Mouse (Mus musculus): Measurements from ENCODE around the gene Cdk18. TPM values are rescaled to one million over a fixed set of nuclear protein-coding genes. Genes with fewer than 3 reads are reported as not detected.

Cdk18 gene
- total RNA-seq, 1 experiment: 9.6 TPM

DNA sequence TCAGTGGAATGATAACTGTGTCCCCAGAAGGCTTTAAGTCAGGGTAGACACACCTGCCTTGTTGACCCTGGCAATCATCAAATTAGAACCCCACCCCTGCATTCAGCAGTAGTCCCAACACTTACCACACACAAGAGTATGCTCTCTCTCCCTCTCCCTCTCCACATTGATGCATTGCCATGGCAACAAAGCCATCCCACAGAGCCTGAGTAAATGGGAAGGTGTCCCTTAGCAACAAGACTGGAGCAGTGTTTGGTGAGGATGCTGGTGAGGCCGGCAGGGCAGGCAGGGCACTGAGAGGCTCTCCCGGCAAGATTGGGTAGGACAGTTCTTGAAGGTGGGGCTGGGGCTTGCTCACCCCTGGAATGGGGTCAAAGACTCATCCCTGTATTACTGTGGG, 4.7 kb upstream of the Cdk18 start:
- Histone ChIP-seq H3K9me3 (ENCODE audit: control insufficient read depth, insufficient read depth, low read depth, low read length) (no peaks in the 10 kb centered on the region), H3K4me1 (ENCODE audit: control insufficient read depth in 2 of 2, insufficient read depth in 2 of 2, low read length in 2 of 2, poor library complexity in 1 of 2) (peaks cover 0 to 4% of the 10 kb centered on the region in 2 experiments; a peak in 3 of 4 replicates), H3K9ac (ENCODE audit: insufficient read depth, low read depth, low read length, poor library complexity, severe bottlenecking) (no peak overlapping the region), H3K4me3 (ENCODE audit: insufficient read depth in 1 of 2, low read depth in 1 of 2, low read length in 2 of 2, poor library complexity in 1 of 2, severe bottlenecking in 1 of 2) (no peak overlapping the region), H3K27ac (ENCODE audit: insufficient read depth, low read depth, low read length, poor library complexity, severe bottlenecking) (no peak overlapping the region), H3K36me3 (ENCODE audit: control insufficient read depth, insufficient read depth, low read length, poor library complexity, severe bottlenecking) (no peaks in the 10 kb centered on the region)
- TF ChIP-seq MAFK (IDR thresholded peaks at IDR 0.05; ENCODE audit: insufficient read depth, low read depth, low read length): no peak
- TF ChIP-seq CHD2 (IDR thresholded peaks at IDR 0.05; ENCODE audit: low read depth, low read length): no peak
- TF ChIP-seq HCFC1 (IDR thresholded peaks at IDR 0.05; ENCODE audit: borderline replicate concordance, insufficient read depth, low read length): no peak
- TF ChIP-seq ZNF384 (IDR thresholded peaks at IDR 0.05; ENCODE audit: low read depth, low read length): no peak
- no peak for TF ChIP-seq ZC3H11A (IDR thresholded peaks at IDR 0.05; ENCODE audit: borderline replicate concordance, low read depth, low read length)
- no peak for DNase-seq (ENCODE audit: low read depth, low spot score)
- in situ Hi-C loops (cut with MboI; ENCODE audit: low sequenced_read_pairs in 2 of 2, unreplicated experiment in 2 of 2): no loop called here

DNA sequence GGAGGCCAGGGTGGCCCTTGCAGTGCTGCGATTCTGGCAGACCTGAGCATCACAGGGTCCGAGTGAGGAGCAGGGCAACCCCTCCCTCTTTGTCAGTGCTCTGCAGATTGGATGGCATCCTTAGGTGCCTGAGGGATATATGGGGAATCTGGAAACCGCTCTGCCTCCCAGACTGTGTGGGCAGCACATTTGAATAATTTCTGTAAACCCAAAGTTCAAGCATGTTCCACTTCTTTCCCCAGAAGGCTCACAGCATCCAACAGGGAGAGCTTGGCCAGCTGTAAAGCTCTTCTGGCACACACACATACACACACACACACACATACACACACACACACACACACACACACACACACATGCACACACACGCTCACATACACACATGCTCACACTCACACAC, 4.2 kb upstream of the Cdk18 start:
- in situ Hi-C loops (cut with MboI; ENCODE audit: low sequenced_read_pairs in 2 of 2, unreplicated experiment in 2 of 2): no loop called here
- Histone ChIP-seq H3K27ac (ENCODE audit: insufficient read depth, low read depth, low read length, poor library complexity, severe bottlenecking) (no peak overlapping the region), H3K36me3 (ENCODE audit: control insufficient read depth, insufficient read depth, low read length, poor library complexity, severe bottlenecking) (no peaks in the 10 kb centered on the region), H3K4me3 (ENCODE audit: insufficient read depth in 1 of 2, low read depth in 1 of 2, low read length in 2 of 2, poor library complexity in 1 of 2, severe bottlenecking in 1 of 2) (no peak overlapping the region), H3K4me1 (ENCODE audit: control insufficient read depth in 2 of 2, insufficient read depth in 2 of 2, low read length in 2 of 2, poor library complexity in 1 of 2) (peaks cover 0 to 4% of the 10 kb centered on the region in 2 experiments; a peak in 3 of 4 replicates), H3K9ac (ENCODE audit: insufficient read depth, low read depth, low read length, poor library complexity, severe bottlenecking) (no peak overlapping the region), H3K9me3 (ENCODE audit: control insufficient read depth, insufficient read depth, low read depth, low read length) (no peaks in the 10 kb centered on the region)
- TF ChIP-seq ZC3H11A (IDR thresholded peaks at IDR 0.05; ENCODE audit: borderline replicate concordance, low read depth, low read length): no peak
- no peak for TF ChIP-seq MAFK (IDR thresholded peaks at IDR 0.05; ENCODE audit: insufficient read depth, low read depth, low read length)
- no peak for TF ChIP-seq ZNF384 (IDR thresholded peaks at IDR 0.05; ENCODE audit: low read depth, low read length)
- no peak for TF ChIP-seq HCFC1 (IDR thresholded peaks at IDR 0.05; ENCODE audit: borderline replicate concordance, insufficient read depth, low read length)
- TF ChIP-seq CHD2 (IDR thresholded peaks at IDR 0.05; ENCODE audit: low read depth, low read length): no peak
- DNase-seq (ENCODE audit: low read depth, low spot score): no peak

DNA sequence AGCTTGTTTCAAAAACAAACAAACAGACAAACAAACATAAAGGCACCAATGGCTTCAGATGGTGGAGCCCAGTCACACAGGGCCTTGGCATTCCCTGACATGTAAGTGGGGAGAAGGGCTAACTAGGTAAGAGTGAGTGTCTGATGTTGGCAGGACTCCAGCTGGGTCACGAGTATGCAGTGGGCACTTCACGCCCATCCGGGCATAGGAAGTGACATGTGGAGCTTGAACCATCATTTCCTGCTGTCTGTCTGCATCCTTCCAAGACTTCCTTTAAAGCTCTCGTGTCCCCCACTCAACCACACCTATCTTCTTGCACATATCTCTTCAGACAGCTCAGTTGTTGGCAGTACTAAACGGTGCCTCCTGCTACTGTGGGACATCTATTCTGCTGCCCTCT, 3.6 kb upstream of the Cdk18 start:
- H3K9ac ChIP-seq (ENCODE audit: insufficient read depth, low read depth, low read length, poor library complexity, severe bottlenecking): no peak overlapping the region
- in situ Hi-C loops (cut with MboI; ENCODE audit: low sequenced_read_pairs in 2 of 2, unreplicated experiment in 2 of 2): no loop called here
- H3K4me1 ChIP-seq (ENCODE audit: control insufficient read depth in 2 of 2, insufficient read depth in 2 of 2, low read length in 2 of 2, poor library complexity in 1 of 2): peaks cover 0 to 8% of the 10 kb centered on the region in 2 experiments; a peak in 3 of 4 replicates
- H3K36me3 ChIP-seq (ENCODE audit: control insufficient read depth, insufficient read depth, low read length, poor library complexity, severe bottlenecking): no peaks in the 10 kb centered on the region
- H3K27ac ChIP-seq (ENCODE audit: insufficient read depth, low read depth, low read length, poor library complexity, severe bottlenecking): no peak overlapping the region
- DNase-seq (ENCODE audit: low read depth, low spot score): no peak
- H3K4me3 ChIP-seq (ENCODE audit: insufficient read depth in 1 of 2, low read depth in 1 of 2, low read length in 2 of 2, poor library complexity in 1 of 2, severe bottlenecking in 1 of 2): no peak overlapping the region
- TF ChIP-seq CHD2 (IDR thresholded peaks at IDR 0.05; ENCODE audit: low read depth, low read length): no peak
- no peak for TF ChIP-seq MAFK (IDR thresholded peaks at IDR 0.05; ENCODE audit: insufficient read depth, low read depth, low read length)
- TF ChIP-seq ZC3H11A (IDR thresholded peaks at IDR 0.05; ENCODE audit: borderline replicate concordance, low read depth, low read length): no peak
- no peak for TF ChIP-seq ZNF384 (IDR thresholded peaks at IDR 0.05; ENCODE audit: low read depth, low read length)
- TF ChIP-seq HCFC1 (IDR thresholded peaks at IDR 0.05; ENCODE audit: borderline replicate concordance, insufficient read depth, low read length): no peak
- no peaks in the 10 kb centered on the region for H3K9me3 ChIP-seq (ENCODE audit: control insufficient read depth, insufficient read depth, low read depth, low read length)

DNA sequence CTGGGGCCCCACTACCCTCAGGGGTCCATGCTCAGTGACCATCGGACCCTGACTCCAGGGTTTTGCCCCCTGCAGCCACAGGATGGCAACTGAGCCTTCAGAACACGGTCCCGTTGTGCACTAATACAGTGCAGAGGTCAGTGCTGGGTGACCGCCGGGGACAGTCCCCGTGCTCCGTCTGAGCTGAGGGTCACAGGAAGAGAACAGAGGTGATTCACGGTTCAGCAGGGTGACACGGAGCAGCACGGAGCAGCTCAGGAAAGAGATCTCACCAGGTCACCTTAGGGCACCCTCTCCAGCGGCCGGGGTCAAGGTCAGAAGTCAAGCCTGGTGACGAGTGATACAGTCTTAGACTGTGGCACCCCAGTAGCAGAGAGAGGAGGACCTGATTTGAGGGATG, 2.3 kb upstream of the Cdk18 start:
- Histone ChIP-seq H3K27ac (ENCODE audit: insufficient read depth, low read depth, low read length, poor library complexity, severe bottlenecking) (no peak overlapping the region), H3K4me1 (ENCODE audit: control insufficient read depth in 2 of 2, insufficient read depth in 2 of 2, low read length in 2 of 2, poor library complexity in 1 of 2) (peaks cover 0 to 9% of the 10 kb centered on the region in 2 experiments; a peak in 3 of 4 replicates), H3K9me3 (ENCODE audit: control insufficient read depth, insufficient read depth, low read depth, low read length) (no peaks in the 10 kb centered on the region), H3K9ac (ENCODE audit: insufficient read depth, low read depth, low read length, poor library complexity, severe bottlenecking) (no peak overlapping the region), H3K36me3 (ENCODE audit: control insufficient read depth, insufficient read depth, low read length, poor library complexity, severe bottlenecking) (no peaks in the 10 kb centered on the region), H3K4me3 (ENCODE audit: insufficient read depth in 1 of 2, low read depth in 1 of 2, low read length in 2 of 2, poor library complexity in 1 of 2, severe bottlenecking in 1 of 2) (no peak overlapping the region)
- no peak for TF ChIP-seq HCFC1 (IDR thresholded peaks at IDR 0.05; ENCODE audit: borderline replicate concordance, insufficient read depth, low read length)
- no peak for TF ChIP-seq ZNF384 (IDR thresholded peaks at IDR 0.05; ENCODE audit: low read depth, low read length)
- TF ChIP-seq MAFK (IDR thresholded peaks at IDR 0.05; ENCODE audit: insufficient read depth, low read depth, low read length): no peak
- TF ChIP-seq ZC3H11A (IDR thresholded peaks at IDR 0.05; ENCODE audit: borderline replicate concordance, low read depth, low read length): no peak
- no peak for TF ChIP-seq CHD2 (IDR thresholded peaks at IDR 0.05; ENCODE audit: low read depth, low read length)
- in situ Hi-C loops (cut with MboI; ENCODE audit: low sequenced_read_pairs in 2 of 2, unreplicated experiment in 2 of 2): no loop called here
- no peak for DNase-seq (ENCODE audit: low read depth, low spot score)

DNA sequence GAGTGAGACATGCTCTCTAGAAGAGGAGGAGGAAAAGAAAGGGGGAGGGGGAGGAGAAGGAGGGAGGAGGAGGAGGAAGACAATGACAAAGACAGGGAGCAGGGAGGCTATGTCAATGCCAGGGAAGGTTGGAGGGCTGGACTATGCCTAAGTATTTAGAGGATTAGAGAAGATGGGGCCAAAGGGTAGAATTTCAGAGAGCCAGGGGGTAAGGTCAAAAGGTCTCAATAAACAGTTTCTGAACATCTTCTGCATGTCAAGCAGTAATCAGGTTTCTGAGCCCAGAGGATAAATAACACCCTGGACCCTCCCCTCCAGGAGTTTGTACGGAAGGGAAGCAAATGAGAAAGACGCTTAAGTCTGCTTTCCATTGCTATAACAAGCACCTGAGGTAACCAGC, 1.7 kb upstream of the Cdk18 start:
- Histone ChIP-seq H3K36me3 (ENCODE audit: control insufficient read depth, insufficient read depth, low read length, poor library complexity, severe bottlenecking) (no peaks in the 10 kb centered on the region), H3K27ac (ENCODE audit: insufficient read depth, low read depth, low read length, poor library complexity, severe bottlenecking) (no peak overlapping the region), H3K4me1 (ENCODE audit: control insufficient read depth in 2 of 2, insufficient read depth in 2 of 2, low read length in 2 of 2, poor library complexity in 1 of 2) (peaks cover 0 to 11% of the 10 kb centered on the region in 2 experiments; a peak in 3 of 4 replicates), H3K4me3 (ENCODE audit: insufficient read depth in 1 of 2, low read depth in 1 of 2, low read length in 2 of 2, poor library complexity in 1 of 2, severe bottlenecking in 1 of 2) (no peak overlapping the region), H3K9me3 (ENCODE audit: control insufficient read depth, insufficient read depth, low read depth, low read length) (no peaks in the 10 kb centered on the region), H3K9ac (ENCODE audit: insufficient read depth, low read depth, low read length, poor library complexity, severe bottlenecking) (no peak overlapping the region)
- DNase-seq (ENCODE audit: low read depth, low spot score): no peak
- TF ChIP-seq CHD2 (IDR thresholded peaks at IDR 0.05; ENCODE audit: low read depth, low read length) (no peak), MAFK (IDR thresholded peaks at IDR 0.05; ENCODE audit: insufficient read depth, low read depth, low read length) (no peak), ZC3H11A (IDR thresholded peaks at IDR 0.05; ENCODE audit: borderline replicate concordance, low read depth, low read length) (no peak), HCFC1 (IDR thresholded peaks at IDR 0.05; ENCODE audit: borderline replicate concordance, insufficient read depth, low read length) (no peak), ZNF384 (IDR thresholded peaks at IDR 0.05; ENCODE audit: low read depth, low read length) (no peak)
- in situ Hi-C loops (cut with MboI; ENCODE audit: low sequenced_read_pairs in 2 of 2, unreplicated experiment in 2 of 2): no loop called here
